8 mouse cellular contexts compared by ENCODE assay signal in genomic region chr13:68605689-68606126, GRCm38 (mm10). TPM values are rescaled to one million over a fixed set of nuclear protein-coding genes. Genes with fewer than 3 reads are reported as not detected.
DNase-seq lines count a peak whose midpoint lies in the region; ATAC-seq and TF ChIP-seq lines count a peak whose summit lies in the region.

No protein-coding gene starts in this region.

- peak overlapping the region; percentile 62 for H3K4me2 ChIP-seq in heart, embryonic 14.5 days (ENCODE audit: low read length)
- H3K4me2 ChIP-seq in kidney, postnatal 0 days (ENCODE audit: low read length): peak overlapping the region; percentile 46
- peak overlapping the region; percentile 30 for H3K4me2 ChIP-seq in stomach, postnatal 0 days (replicated peaks; ENCODE audit: low read depth)

- peak; percentile 64 for ATAC-seq in heart, embryonic 14.5 days (ENCODE audit: insufficient number of reproducible peaks, insufficient read depth, low FRiP score, low read depth)
- ATAC-seq in kidney, postnatal 0 days (replicated peaks; ENCODE audit: low FRiP score, low read depth): peak; percentile 77
- peak; percentile 82; the same call in 1 of the 2 replicates for ATAC-seq in stomach, postnatal 0 days (ENCODE audit: low FRiP score, low TSS enrichment)

- 0 out of 2 replicates have a peak overlapping the region, but pooled peaks have one; percentile 44 for H3K27ac ChIP-seq in layer of hippocampus, adult 2 months
- H3K27ac ChIP-seq in heart, embryonic 14.5 days (replicated peaks in 1 of 2; ENCODE audit: control insufficient read depth in 1 of 2, insufficient read depth in 1 of 2, low read depth in 2 of 2, low read length in 2 of 2): no peak overlapping the region
- H3K27ac ChIP-seq in kidney, postnatal 0 days: no peak overlapping the region
- no peak overlapping the region for H3K27ac ChIP-seq in stomach, postnatal 0 days (replicated peaks)

- DNase-seq in layer of hippocampus, adult 2 months (ENCODE audit: low spot score in 2 of 2): no peak
- DNase-seq in layer of hippocampus, postnatal 25 days (ENCODE audit: extremely low spot score in 1 of 2, low spot score in 1 of 2): no peak
- DNase-seq in embryo, embryonic 10.5 days (ENCODE audit: low spot score): peak; percentile 66
- DNase-seq in kidney, postnatal 0 days (ENCODE audit: low spot score): peak; percentile 73
- peak; percentile 64 for DNase-seq in lung, postnatal 25 days (ENCODE audit: low spot score)
- peak; percentile 58 for DNase-seq in stomach, postnatal 0 days (ENCODE audit: low spot score)
- no peak for DNase-seq in frontal cortex, postnatal 14 days (ENCODE audit: low spot score in 2 of 2)

- TF ChIP-seq EP300 in stomach, postnatal 0 days (optimal IDR thresholded peaks at IDR 0.05): no peak

- WGBS in heart, embryonic 14.5 days: 9% methylated on average over 9 of the region's 11 CpGs
- 2% methylated on average over 10 of the region's 11 CpGs for WGBS in kidney, postnatal 0 days
- 8% methylated on average over 7 of the region's 11 CpGs for WGBS in stomach, postnatal 0 days

- peak overlapping the region; percentile 32 for H3K4me3 ChIP-seq in layer of hippocampus, adult 2 months
- peak overlapping the region; percentile 23 to 30 for H3K4me3 ChIP-seq in heart, embryonic 14.5 days (ENCODE audit: control insufficient read depth in 1 of 2, insufficient read depth in 1 of 2, low read depth in 1 of 2, low read length in 2 of 2)
- H3K4me3 ChIP-seq in kidney, postnatal 0 days (replicated peaks; ENCODE audit: low read depth, low read length): peak overlapping the region; percentile 14; the same call in 1 of the 2 replicates
- H3K4me3 ChIP-seq in stomach, postnatal 0 days (ENCODE audit: low read depth, low read length): 0 out of 2 replicates have a peak overlapping the region, but pooled peaks have one; percentile 4

- no peaks in the 10 kb centered on the region for H3K27me3 ChIP-seq in heart, embryonic 14.5 days (ENCODE audit: control insufficient read depth, insufficient read depth, low read length)
- no peaks in the 10 kb centered on the region for H3K27me3 ChIP-seq in kidney, postnatal 0 days (ENCODE audit: insufficient read depth, low read length)
- H3K27me3 ChIP-seq in stomach, postnatal 0 days (ENCODE audit: control insufficient read depth, insufficient read depth, low read length): no peaks in the 10 kb centered on the region

- peak overlapping the region; percentile 16; the same call in 1 of the 2 replicates for H3K9ac ChIP-seq in heart, embryonic 14.5 days (ENCODE audit: low read length)
- H3K9ac ChIP-seq in kidney, postnatal 0 days (ENCODE audit: low read depth, low read length): no peak overlapping the region
- H3K9ac ChIP-seq in stomach, postnatal 0 days (ENCODE audit: low read length): no peak overlapping the region

- no peaks in the 10 kb centered on the region for H3K9me3 ChIP-seq in heart, embryonic 14.5 days (ENCODE audit: control insufficient read depth, low read length)
- H3K9me3 ChIP-seq in kidney, postnatal 0 days (replicated peaks; ENCODE audit: low read length): no peaks in the 10 kb centered on the region
- no peaks in the 10 kb centered on the region for H3K9me3 ChIP-seq in stomach, postnatal 0 days (ENCODE audit: control insufficient read depth, low read length)

- H3K4me1 ChIP-seq in heart, embryonic 14.5 days (ENCODE audit: control insufficient read depth in 2 of 2, insufficient read depth in 2 of 2, low read length in 2 of 2): peaks cover 6 to 11% of the 10 kb centered on the region in 2 experiments
- no peaks in the 10 kb centered on the region for H3K4me1 ChIP-seq in kidney, postnatal 0 days (replicated peaks; ENCODE audit: insufficient read depth, low read length)
- H3K4me1 ChIP-seq in stomach, postnatal 0 days (replicated peaks; ENCODE audit: control insufficient read depth, insufficient read depth): 0 out of 2 replicates have a peak, but pooled peaks cover 3% of the 10 kb centered on the region

- no peaks in the 10 kb centered on the region for H3K36me3 ChIP-seq in heart, embryonic 14.5 days (ENCODE audit: control insufficient read depth, insufficient read depth, low read length)
- H3K36me3 ChIP-seq in kidney, postnatal 0 days (ENCODE audit: insufficient read depth, low read length): no peaks in the 10 kb centered on the region
- H3K36me3 ChIP-seq in stomach, postnatal 0 days (ENCODE audit: control insufficient read depth, insufficient read depth, low read length): no peaks in the 10 kb centered on the region

- no peak for TF ChIP-seq CTCF in layer of hippocampus, adult 2 months (conservative IDR thresholded peaks at IDR 0.05)
- TF ChIP-seq CTCF in kidney, postnatal 0 days (IDR thresholded peaks at IDR 0.05; ENCODE audit: low read depth): peak; percentile 29; the same call in 1 of the 2 replicates
- peak; percentile 34 for TF ChIP-seq CTCF in stomach, postnatal 0 days (IDR thresholded peaks at IDR 0.05; ENCODE audit: low read depth)

RNA-seq across cellular contexts. Expression of gene 1700001L19Rik, which starts 8.5 kb away (rescaled TPM):
- 10 to 100 TPM; 11.8 to 16.0 TPM for total RNA-seq in layer of hippocampus, adult 2 months (2021)
- 10 to 100 TPM; 14.1 to 14.3 TPM for total RNA-seq in layer of hippocampus, postnatal 25 days (2021)
- polyA plus RNA-seq in heart, embryonic 14.5 days (2014; fragmentation: Nextera tagmentation; extraction: Ambion mirVana): 0.28 and 0.61 TPM in 2 replicates
- polyA plus RNA-seq in kidney, postnatal 0 days (2015; fragmentation: Nextera tagmentation; extraction: Ambion mirVana): 0.40 and 0.43 TPM in 2 replicates
- 0.53 and 0.68 TPM in 2 replicates for polyA plus RNA-seq in stomach, postnatal 0 days (2015; fragmentation: Nextera tagmentation; extraction: Ambion mirVana)

RNA-seq across cellular contexts. Expression of gene Fastkd3, which starts 23.7 kb away (rescaled TPM):
- total RNA-seq in layer of hippocampus, adult 2 months (2021): 10 to 100 TPM; 18.3 to 19.2 TPM
- 10 to 100 TPM; 15.0 to 21.1 TPM for total RNA-seq in layer of hippocampus, postnatal 25 days (2021)
- 17.9 and 18.8 TPM in 2 replicates for polyA plus RNA-seq in heart, embryonic 14.5 days (2014; fragmentation: Nextera tagmentation; extraction: Ambion mirVana)
- polyA plus RNA-seq in kidney, postnatal 0 days (2015; fragmentation: Nextera tagmentation; extraction: Ambion mirVana): 28.3 and 28.4 TPM in 2 replicates
- 19.9 and 21.8 TPM in 2 replicates for polyA plus RNA-seq in stomach, postnatal 0 days (2015; fragmentation: Nextera tagmentation; extraction: Ambion mirVana)

RNA-seq across cellular contexts. Expression of gene Mtrr, which starts 23.8 kb away (rescaled TPM):
- total RNA-seq in layer of hippocampus, adult 2 months (2021): 10 to 100 TPM; 24.0 to 26.8 TPM
- 10 to 100 TPM; 23.3 to 28.3 TPM for total RNA-seq in layer of hippocampus, postnatal 25 days (2021)
- 22.3 and 24.9 TPM in 2 replicates for polyA plus RNA-seq in heart, embryonic 14.5 days (2014; fragmentation: Nextera tagmentation; extraction: Ambion mirVana)
- polyA plus RNA-seq in kidney, postnatal 0 days (2015; fragmentation: Nextera tagmentation; extraction: Ambion mirVana): 12.0 and 13.9 TPM in 2 replicates
- 8.8 and 9.3 TPM in 2 replicates for polyA plus RNA-seq in stomach, postnatal 0 days (2015; fragmentation: Nextera tagmentation; extraction: Ambion mirVana)

Comparison
In these comparisons a context has a peak if more than half of its experiments do, and no peak if none do; other contexts are left out.
1. DNase-seq: peak in embryo, embryonic 10.5 days (single experiment), kidney, postnatal 0 days (single experiment), lung, postnatal 25 days (single experiment) and stomach, postnatal 0 days (single experiment); none in layer of hippocampus, adult 2 months (0 of 2), layer of hippocampus, postnatal 25 days (0 of 2) and frontal cortex, postnatal 14 days (0 of 2).
2. Peak in every context shown above with its lines, with median percentiles within 50 percentile points of each other: H3K4me3 ChIP-seq, ATAC-seq and H3K4me2 ChIP-seq.